Mouse (Mus musculus) stomach, postnatal 0 days (tissue): ENCODE measurements around the gene Agxt. TPM values are rescaled to one million over a fixed set of nuclear protein-coding genes. Genes with fewer than 3 reads are reported as not detected.

Experiments
- ATAC-seq: fragments of 200-750 bp; cut with Nextera tagmentation; 2 replicates; pipeline ENCODE4 v1.8.0; 2017; ENCODE audit not compliant: low FRiP score, low TSS enrichment
- DNase-seq: peaks from one replicate; pipeline ENCODE4 v3.0.0-alpha.2; 2016; ENCODE audit warnings: low spot score
- H3K27ac ChIP-seq: fragments of 300-500 bp; sonication (generic); replicated peaks from 2 replicates; pipeline ENCODE4 v1.5.1; 2014; ENCODE audit warnings: mild to moderate bottlenecking, control low read depth
- H3K27me3 ChIP-seq: fragments of 300-500 bp; sonication (generic); 2 replicates; pipeline ENCODE4 v1.6.1; 2014; ENCODE audit warnings: low read length; ENCODE audit not compliant: control insufficient read depth, insufficient read depth
- H3K36me3 ChIP-seq: fragments of 300-500 bp; sonication (generic); 2 replicates; pipeline ENCODE4 v1.6.1; 2014; ENCODE audit warnings: low read length, mixed read lengths; ENCODE audit not compliant: control insufficient read depth, insufficient read depth
- H3K4me1 ChIP-seq: fragments of 300-500 bp; sonication (generic); replicated peaks from 2 replicates; pipeline ENCODE4 v1.6.1; 2014; ENCODE audit warnings: antibody characterized with exemption; ENCODE audit not compliant: control insufficient read depth, insufficient read depth
- H3K4me2 ChIP-seq: fragments of 300-500 bp; sonication (generic); replicated peaks from 2 replicates; pipeline ENCODE4 v1.6.1; 2014; ENCODE audit warnings: low read depth, mild to moderate bottlenecking, control low read depth, moderate library complexity
- H3K4me3 ChIP-seq: fragments of 300-500 bp; sonication (generic); 2 replicates; pipeline ENCODE4 v1.5.1; 2014; ENCODE audit warnings: low read depth, low read length, control low read depth
- H3K9ac ChIP-seq: fragments of 300-500 bp; sonication (generic); 2 replicates; pipeline ENCODE4 v1.6.1; 2014; ENCODE audit warnings: mild to moderate bottlenecking, low read length, control low read depth, mixed read lengths
- H3K9me3 ChIP-seq: fragments of 300-500 bp; sonication (generic); 2 replicates; pipeline ENCODE4 v1.6.1; 2016; ENCODE audit warnings: low read length; ENCODE audit not compliant: control insufficient read depth
- CTCF ChIP-seq: IDR thresholded peaks from 2 replicates; pipeline ENCODE4 v1.5.1; 2016; ENCODE audit warnings: antibody characterized with exemption, low read depth, mild to moderate bottlenecking, moderate library complexity
- EP300 ChIP-seq: optimal IDR thresholded peaks from 2 replicates; pipeline ENCODE3; 2016; ENCODE audit warnings: antibody characterized with exemption
- WGBS: fragments of 180-500 bp; shearing (Covaris S2); extraction: QIAGEN DNeasy Blood & Tissue Kit; methylation state at CpG from one replicate; pipeline ENCODE4 v1.1.7; 2014; 5-methylcytosine and 5-hydroxymethylcytosine counted together
- polyA plus RNA-seq: library from polyadenylated mRNA; unstranded; fragments of >200 nt; fragmentation: Nextera tagmentation; extraction: Ambion mirVana; gene quantifications from 2 replicates; pipeline ENCODE4 v1.2.1, GENCODE M21; 2015

Agxt gene
- polyA plus RNA-seq, result 0.48 and 0.55 TPM in 2 replicates

DNA sequence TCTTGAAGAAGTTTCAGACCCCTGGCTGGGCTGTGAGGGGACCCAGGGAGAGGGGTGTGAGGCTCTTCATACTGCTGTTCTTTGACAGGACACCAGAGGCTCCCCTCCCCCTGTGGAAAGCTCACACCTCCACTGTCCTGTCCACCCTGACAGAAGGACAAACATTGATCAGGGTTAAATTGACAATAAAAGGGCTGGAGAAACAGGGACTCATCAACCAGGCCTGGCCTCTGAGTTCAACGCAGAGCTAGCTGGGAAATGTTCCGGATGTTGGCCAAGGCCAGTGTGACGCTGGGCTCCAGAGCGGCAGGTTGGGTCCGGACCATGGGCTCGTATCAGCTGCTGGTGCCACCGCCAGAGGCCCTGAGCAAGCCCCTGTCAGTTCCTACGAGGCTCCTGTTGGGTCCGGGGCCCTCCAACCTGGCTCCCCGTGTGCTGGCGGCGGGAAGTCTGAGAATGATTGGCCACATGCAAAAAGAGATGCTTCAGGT lies at the start of gene Agxt:
Gene Agxt (plus strand): TSS at position 205 of the 491 bp plus-strand sequence.
- H3K36me3 ChIP-seq, result no peaks in the 10 kb centered on the region
- WGBS, result 83% methylated on average over 12 of the region's 12 CpGs
- no peak within 1 kb of the TSS for H3K4me3 ChIP-seq
- H3K9me3 ChIP-seq, result no peaks in the 10 kb centered on the region
- H3K4me2 ChIP-seq, result no peak within 1 kb of the TSS
- no peak within 1 kb of the TSS for H3K9ac ChIP-seq
- H3K27me3 ChIP-seq, result no peaks in the 10 kb centered on the region
- no peaks in the 10 kb centered on the region for H3K4me1 ChIP-seq
- TF ChIP-seq EP300 (no peak), CTCF (no peak)
- DNase-seq (peak; percentile 11), ATAC-seq (no peak)
- H3K27ac ChIP-seq, result no peak within 1 kb of the TSS

GRCm38 (mm10) chr1:93092582-93092981 lies 42.5 kb upstream of the Agxt start:
- Histone ChIP-seq H3K36me3 (no peaks in the 10 kb centered on the region), H3K4me2 (no peak overlapping the region), H3K27ac (no peak overlapping the region), H3K9ac (no peak overlapping the region), H3K4me3 (no peak overlapping the region), H3K27me3 (no peaks in the 10 kb centered on the region), H3K4me1 (no peaks in the 10 kb centered on the region), H3K9me3 (no peaks in the 10 kb centered on the region)
- WGBS, result 93% methylated on average over 3 of the region's 3 CpGs
- no peak for DNase-seq
- TF ChIP-seq CTCF, result no peak
- TF ChIP-seq EP300, result no peak
- no peak for ATAC-seq

DNA sequence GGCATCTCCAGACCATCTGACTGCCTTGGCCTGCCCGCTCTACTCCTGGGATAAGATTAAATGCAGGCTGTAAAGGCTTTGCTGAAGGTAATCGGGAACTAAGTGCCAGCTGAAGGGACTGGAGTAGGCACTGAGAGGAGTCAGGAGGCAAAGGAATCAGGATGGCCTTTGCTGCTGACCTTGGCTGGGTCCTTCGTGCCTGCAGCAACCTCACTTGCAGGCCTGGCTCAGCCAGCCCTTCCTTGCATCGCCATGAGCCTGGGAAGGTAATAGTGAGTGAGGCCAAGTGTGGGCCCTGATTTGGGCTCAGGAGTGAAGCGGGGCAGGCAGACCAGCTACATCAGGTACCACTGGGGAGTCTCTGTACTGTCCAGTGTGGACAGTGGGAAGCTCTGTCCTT lies 36.1 kb upstream of the Agxt start:
- DNase-seq, result no peak
- no peaks in the 10 kb centered on the region for H3K9me3 ChIP-seq
- H3K9ac ChIP-seq, result no peak overlapping the region
- TF ChIP-seq EP300 (no peak), CTCF (no peak)
- WGBS, result 81% methylated on average over 5 of the region's 5 CpGs
- peaks cover 7% of the 10 kb centered on the region; the same call in 1 of the 2 replicates for H3K27me3 ChIP-seq
- no peak overlapping the region for H3K27ac ChIP-seq
- H3K4me1 ChIP-seq, result peaks cover 3% of the 10 kb centered on the region; the same call in 1 of the 2 replicates
- ATAC-seq, result no peak
- H3K4me3 ChIP-seq, result no peak overlapping the region
- no peak overlapping the region for H3K4me2 ChIP-seq
- H3K36me3 ChIP-seq, result no peaks in the 10 kb centered on the region

GRCm38 (mm10) chr1:93100243-93100575 lies 34.8 kb upstream of the Agxt start:
- 3% methylated on average over 18 of the region's 18 CpGs for WGBS
- DNase-seq (peak; percentile 32), ATAC-seq (peak; percentile 41; the same call in 1 of the 2 replicates)
- Histone ChIP-seq H3K36me3 (no peaks in the 10 kb centered on the region), H3K27me3 (peaks cover 7% of the 10 kb centered on the region; the same call in 1 of the 2 replicates), H3K9me3 (no peaks in the 10 kb centered on the region), H3K9ac (peak overlapping the region; percentile 35), H3K4me1 (peaks cover 3% of the 10 kb centered on the region; the same call in 1 of the 2 replicates), H3K4me2 (peak overlapping the region; percentile 78), H3K4me3 (peak overlapping the region; percentile 48), H3K27ac (no peak overlapping the region)
- no peak for TF ChIP-seq CTCF
- TF ChIP-seq EP300, result no peak

- Histone ChIP-seq H3K9me3 (no peaks in the 10 kb centered on the region), H3K27me3 (peaks cover 7% of the 10 kb centered on the region; the same call in 1 of the 2 replicates), H3K4me2 (peak overlapping the region; percentile 78), H3K4me1 (peaks cover 3% of the 10 kb centered on the region; the same call in 1 of the 2 replicates), H3K27ac (no peak overlapping the region), H3K36me3 (no peaks in the 10 kb centered on the region), H3K4me3 (peak overlapping the region; percentile 48), H3K9ac (peak overlapping the region; percentile 53)
- TF ChIP-seq EP300 (no peak), CTCF (no peak)
- peak; percentile 50 for ATAC-seq
- WGBS, result under 1% methylated on average over 48 of the region's 49 CpGs
- DNase-seq, result peak; percentile 30
These were observed 34.2 kb upstream of the Agxt start for GRCm38 (mm10) chr1:93100576-93101491.
